25 mouse cellular contexts compared by ENCODE assay signal in genomic region chr10:128996523-128997040, GRCm38 (mm10). TPM values are rescaled to one million over a fixed set of nuclear protein-coding genes. Genes with fewer than 3 reads are reported as not detected.
DNase-seq lines count a peak whose midpoint lies in the region; ATAC-seq and TF ChIP-seq lines count a peak whose summit lies in the region.
"Had no signal": no experiment of that assay in that cellular context is flagged by ENCODE, and none has a peak within 500 bp of the region (broad histone marks: within the 10 kb centered on the region; RNA-seq: fewer than 3 reads in every experiment).

No protein-coding gene starts in this region.

- no peaks in the 10 kb centered on the region for H3K36me3 ChIP-seq in heart, embryonic 10.5 days
- H3K36me3 ChIP-seq in heart, adult 2 months (ENCODE audit: control insufficient read depth, insufficient read depth, low read length) = no peaks in the 10 kb centered on the region
- no peaks in the 10 kb centered on the region for H3K36me3 ChIP-seq in kidney, embryonic 16.5 days (ENCODE audit: insufficient read depth, low read length)
- H3K36me3 ChIP-seq in midbrain, embryonic 13.5 days = no peaks in the 10 kb centered on the region
- no peaks in the 10 kb centered on the region for H3K36me3 ChIP-seq in midbrain, embryonic 10.5 days
- H3K36me3 ChIP-seq: heart, embryonic 13.5 days had no signal

- no peak overlapping the region for H3K27ac ChIP-seq in heart, embryonic 10.5 days
- no peak overlapping the region for H3K27ac ChIP-seq in heart, adult 2 months
- H3K27ac ChIP-seq in kidney, embryonic 16.5 days (ENCODE audit: low read length) = no peak overlapping the region
- H3K27ac ChIP-seq in midbrain, embryonic 13.5 days = no peak overlapping the region
- no peak overlapping the region for H3K27ac ChIP-seq in midbrain, embryonic 10.5 days (replicated peaks)
- H3K27ac ChIP-seq: heart, embryonic 13.5 days; kidney, postnatal 0 days; stomach, postnatal 0 days had no signal

- TF ChIP-seq CTCF in heart, adult 2 months (IDR thresholded peaks at IDR 0.05) = no peak

- no peak for TF ChIP-seq EP300 in heart, adult 2 months (IDR thresholded peaks at IDR 0.05; ENCODE audit: insufficient read depth, low read depth, low read length)

- no peaks in the 10 kb centered on the region for H3K27me3 ChIP-seq in heart, embryonic 10.5 days (ENCODE audit: insufficient read depth, poor library complexity, severe bottlenecking)
- H3K27me3 ChIP-seq in heart, adult 2 months (ENCODE audit: control insufficient read depth, insufficient read depth, low read length) = no peaks in the 10 kb centered on the region
- no peaks in the 10 kb centered on the region for H3K27me3 ChIP-seq in kidney, embryonic 16.5 days (ENCODE audit: insufficient read depth, low read length)
- no peaks in the 10 kb centered on the region for H3K27me3 ChIP-seq in midbrain, embryonic 13.5 days
- H3K27me3 ChIP-seq in midbrain, embryonic 10.5 days (ENCODE audit: low read depth, poor library complexity, severe bottlenecking) = no peaks in the 10 kb centered on the region
- H3K27me3 ChIP-seq: heart, embryonic 13.5 days had no signal

- H3K4me3 ChIP-seq in heart, embryonic 10.5 days = no peak overlapping the region
- no peak overlapping the region for H3K4me3 ChIP-seq in heart, adult 2 months
- H3K4me3 ChIP-seq in kidney, embryonic 16.5 days (ENCODE audit: low read length) = no peak overlapping the region
- H3K4me3 ChIP-seq in midbrain, embryonic 13.5 days (replicated peaks) = no peak overlapping the region
- no peak overlapping the region for H3K4me3 ChIP-seq in midbrain, embryonic 10.5 days
- H3K4me3 ChIP-seq: heart, embryonic 13.5 days had no signal

- peak; percentile 31; the same call in 1 of the 2 replicates for ATAC-seq in kidney, embryonic 16.5 days (ENCODE audit: low FRiP score, low TSS enrichment)
- ATAC-seq in midbrain, embryonic 13.5 days = peak; percentile 45
- ATAC-seq: forebrain, postnatal 0 days; inflammation-experienced regulatory T-cells, adult 6 months had no signal

- intact Hi-C loops in heart, adult 2 months (cut with DNase I) = no loop called here

- H3K4me2 ChIP-seq in kidney, embryonic 16.5 days (replicated peaks; ENCODE audit: low read depth, low read length) = no peak overlapping the region
- no peak overlapping the region for H3K4me2 ChIP-seq in midbrain, embryonic 13.5 days (replicated peaks)
- H3K4me2 ChIP-seq: heart, embryonic 13.5 days had no signal

- WGBS in heart, embryonic 10.5 days = 71% methylated on average over 4 of the region's 4 CpGs
- 66% methylated on average over 4 of the region's 4 CpGs for WGBS in heart, adult 2 months
- 76% methylated on average over 4 of the region's 4 CpGs for whole genome bisulfite sequencing in kidney, embryonic 16.5 days
- WGBS in midbrain, embryonic 13.5 days = 76% methylated on average over 4 of the region's 4 CpGs
- 78% methylated on average over 4 of the region's 4 CpGs for WGBS in midbrain, embryonic 10.5 days

- H3K4me1 ChIP-seq in heart, embryonic 10.5 days = no peaks in the 10 kb centered on the region
- H3K4me1 ChIP-seq in heart, adult 2 months (ENCODE audit: control insufficient read depth, insufficient read depth, low read length) = no peaks in the 10 kb centered on the region
- no peaks in the 10 kb centered on the region for H3K4me1 ChIP-seq in kidney, embryonic 16.5 days (ENCODE audit: insufficient read depth, low read length)
- no peaks in the 10 kb centered on the region for H3K4me1 ChIP-seq in midbrain, embryonic 13.5 days (replicated peaks)
- no peaks in the 10 kb centered on the region for H3K4me1 ChIP-seq in midbrain, embryonic 10.5 days
- H3K4me1 ChIP-seq: heart, embryonic 13.5 days had no signal

- TF ChIP-seq POLR2A in heart, adult 2 months (IDR thresholded peaks at IDR 0.05; ENCODE audit: insufficient read depth, low read depth, low read length) = no peak

- no peak overlapping the region for H3K9ac ChIP-seq in heart, adult 2 months (ENCODE audit: low read depth, low read length)
- H3K9ac ChIP-seq in kidney, embryonic 16.5 days (replicated peaks; ENCODE audit: low read length) = no peak overlapping the region
- no peak overlapping the region for H3K9ac ChIP-seq in midbrain, embryonic 13.5 days (replicated peaks)
- H3K9ac ChIP-seq: forebrain, postnatal 0 days; heart, embryonic 13.5 days had no signal

- peak; percentile 54 for DNase-seq in heart, embryonic 10.5 days (ENCODE audit: low spot score)
- DNase-seq in heart, adult 2 months = no peak
- DNase-seq in kidney, adult 18-20 months = no peak
- no peak for DNase-seq in midbrain, embryonic 10.5 days (ENCODE audit: low spot score)
- no peak for DNase-seq in adipocyte (ENCODE audit: low spot score)
- DNase-seq: adrenal gland, postnatal 36 days; B cell, adult 2 months; cerebellum, adult 11-12 months; cerebellum, postnatal 25 days; embryo, embryonic 11 days; forebrain, postnatal 0 days; gastrocnemius, postnatal 36 days; heart, postnatal 36 days; lung, adult 2 months; lung, postnatal 36 days; right cerebral cortex, postnatal 4 days had no signal

- no peaks in the 10 kb centered on the region for H3K9me3 ChIP-seq in heart, embryonic 10.5 days
- H3K9me3 ChIP-seq in kidney, embryonic 16.5 days (ENCODE audit: low read length) = no peaks in the 10 kb centered on the region
- no peaks in the 10 kb centered on the region for H3K9me3 ChIP-seq in midbrain, embryonic 13.5 days
- no peaks in the 10 kb centered on the region for H3K9me3 ChIP-seq in midbrain, embryonic 10.5 days (replicated peaks)
- H3K9me3 ChIP-seq: heart, embryonic 13.5 days had no signal

- no peaks in the 10 kb centered on the region for H3K79me2 ChIP-seq in heart, adult 2 months (replicated peaks; ENCODE audit: control insufficient read depth, insufficient read depth, low read length)

RNA-seq across cellular contexts. Expression of gene Olfr9, which starts 7.4 kb away (rescaled TPM):
- polyA plus RNA-seq in heart, embryonic 10.5 days (2016; fragmentation: Nextera tagmentation; extraction: Ambion mirVana) = not detected in 2 replicates
- total RNA-seq in heart, adult 2 months (2021) = not detected
- polyA plus RNA-seq in heart, adult 2 months (2012; rRNA removed) = not detected in 2 replicates
- not detected in 2 replicates for polyA plus RNA-seq in kidney, embryonic 16.5 days (2015; fragmentation: Nextera tagmentation; extraction: Ambion mirVana)
- polyA plus RNA-seq in midbrain, embryonic 13.5 days (2015; fragmentation: Nextera tagmentation; extraction: Ambion mirVana) = not detected in 2 replicates
- not detected in 2 replicates for polyA plus RNA-seq in midbrain, embryonic 10.5 days (2016; fragmentation: Nextera tagmentation; extraction: Ambion mirVana)
- total RNA-seq: adrenal gland, postnatal 36 days; forebrain, postnatal 0 days; gastrocnemius, postnatal 36 days; heart, postnatal 36 days; layer of hippocampus, postnatal 14 days had no signal
- polyA plus RNA-seq: forebrain, postnatal 0 days; heart, embryonic 13.5 days; inflammation-experienced regulatory T-cells, adult 6 months; kidney, postnatal 0 days; limb, embryonic 14.5 days; lung, adult 2 months; stomach, postnatal 0 days; thymus, postnatal 0 days had no signal

RNA-seq across cellular contexts. Expression of gene Olfr763, which starts 14.0 kb away (rescaled TPM):
- not detected in 2 replicates for polyA plus RNA-seq in heart, embryonic 10.5 days (2016; fragmentation: Nextera tagmentation; extraction: Ambion mirVana)
- total RNA-seq in heart, adult 2 months (2021) = not detected
- not detected in 2 replicates for polyA plus RNA-seq in heart, adult 2 months (2012; rRNA removed)
- not detected in 2 replicates for polyA plus RNA-seq in kidney, embryonic 16.5 days (2015; fragmentation: Nextera tagmentation; extraction: Ambion mirVana)
- polyA plus RNA-seq in midbrain, embryonic 13.5 days (2015; fragmentation: Nextera tagmentation; extraction: Ambion mirVana) = not detected in 2 replicates
- polyA plus RNA-seq in midbrain, embryonic 10.5 days (2016; fragmentation: Nextera tagmentation; extraction: Ambion mirVana) = not detected in 2 replicates
- total RNA-seq: adrenal gland, postnatal 36 days; forebrain, postnatal 0 days; gastrocnemius, postnatal 36 days; heart, postnatal 36 days; layer of hippocampus, postnatal 14 days had no signal
- polyA plus RNA-seq: forebrain, postnatal 0 days; heart, embryonic 13.5 days; inflammation-experienced regulatory T-cells, adult 6 months; kidney, postnatal 0 days; limb, embryonic 14.5 days; lung, adult 2 months; stomach, postnatal 0 days; thymus, postnatal 0 days had no signal

RNA-seq across cellular contexts. Expression of gene Mettl7b, which starts 35.8 kb away (rescaled TPM):
- polyA plus RNA-seq in heart, embryonic 10.5 days (2016; fragmentation: Nextera tagmentation; extraction: Ambion mirVana) = not detected in 2 replicates
- not detected for total RNA-seq in heart, adult 2 months (2021)
- polyA plus RNA-seq in heart, adult 2 months (2012; rRNA removed) = 0.18 and 0.53 TPM in 2 replicates
- polyA plus RNA-seq in kidney, embryonic 16.5 days (2015; fragmentation: Nextera tagmentation; extraction: Ambion mirVana) = 12.0 and 17.1 TPM in 2 replicates
- not detected in 2 replicates for polyA plus RNA-seq in midbrain, embryonic 13.5 days (2015; fragmentation: Nextera tagmentation; extraction: Ambion mirVana)
- polyA plus RNA-seq in midbrain, embryonic 10.5 days (2016; fragmentation: Nextera tagmentation; extraction: Ambion mirVana) = not detected in 2 replicates
- total RNA-seq: forebrain, postnatal 0 days; heart, postnatal 36 days; layer of hippocampus, postnatal 14 days had no signal
- polyA plus RNA-seq: forebrain, postnatal 0 days; heart, embryonic 13.5 days; inflammation-experienced regulatory T-cells, adult 6 months had no signal

RNA-seq across cellular contexts. Expression of gene Olfr764-ps1, which starts 43.1 kb away (rescaled TPM):
- polyA plus RNA-seq in heart, embryonic 10.5 days (2016; fragmentation: Nextera tagmentation; extraction: Ambion mirVana) = not detected in 2 replicates
- total RNA-seq in heart, adult 2 months (2021) = not detected
- polyA plus RNA-seq in heart, adult 2 months (2012; rRNA removed) = not detected in 2 replicates
- polyA plus RNA-seq in kidney, embryonic 16.5 days (2015; fragmentation: Nextera tagmentation; extraction: Ambion mirVana) = not detected in 2 replicates
- not detected in 2 replicates for polyA plus RNA-seq in midbrain, embryonic 13.5 days (2015; fragmentation: Nextera tagmentation; extraction: Ambion mirVana)
- not detected in 2 replicates for polyA plus RNA-seq in midbrain, embryonic 10.5 days (2016; fragmentation: Nextera tagmentation; extraction: Ambion mirVana)
- total RNA-seq: adrenal gland, postnatal 36 days; forebrain, postnatal 0 days; gastrocnemius, postnatal 36 days; heart, postnatal 36 days; layer of hippocampus, postnatal 14 days had no signal
- polyA plus RNA-seq: forebrain, postnatal 0 days; heart, embryonic 13.5 days; inflammation-experienced regulatory T-cells, adult 6 months; kidney, postnatal 0 days; lung, adult 2 months; stomach, postnatal 0 days; thymus, postnatal 0 days had no signal

RNA-seq across cellular contexts. Expression of gene Olfr765, which starts 53.2 kb away (rescaled TPM):
- not detected in 2 replicates for polyA plus RNA-seq in heart, embryonic 10.5 days (2016; fragmentation: Nextera tagmentation; extraction: Ambion mirVana)
- not detected for total RNA-seq in heart, adult 2 months (2021)
- not detected in 2 replicates for polyA plus RNA-seq in heart, adult 2 months (2012; rRNA removed)
- polyA plus RNA-seq in kidney, embryonic 16.5 days (2015; fragmentation: Nextera tagmentation; extraction: Ambion mirVana) = not detected in 2 replicates
- not detected in 2 replicates for polyA plus RNA-seq in midbrain, embryonic 13.5 days (2015; fragmentation: Nextera tagmentation; extraction: Ambion mirVana)
- polyA plus RNA-seq in midbrain, embryonic 10.5 days (2016; fragmentation: Nextera tagmentation; extraction: Ambion mirVana) = not detected in 2 replicates
- total RNA-seq: adrenal gland, postnatal 36 days; forebrain, postnatal 0 days; gastrocnemius, postnatal 36 days; heart, postnatal 36 days; layer of hippocampus, postnatal 14 days had no signal
- polyA plus RNA-seq: forebrain, postnatal 0 days; heart, embryonic 13.5 days; inflammation-experienced regulatory T-cells, adult 6 months; kidney, postnatal 0 days; limb, embryonic 14.5 days; lung, adult 2 months; stomach, postnatal 0 days; thymus, postnatal 0 days had no signal
